Mouse (Mus musculus) embryonic facial prominence, embryonic 12.5 days (tissue): ENCODE data around the gene Fam160a1. TPM values are rescaled to one million over a fixed set of nuclear protein-coding genes. Genes with fewer than 3 reads are reported as not detected.

Experiments used
- ATAC-seq: fragments of 200-750 bp; cut with Nextera tagmentation; 2 replicates; pipeline ENCODE4 v1.8.0; 2017; ENCODE audit not compliant: insufficient number of reproducible peaks, insufficient read depth, low FRiP score, low TSS enrichment
- H3K27ac ChIP-seq: fragments of 300-500 bp; sonication (generic); 2 replicates; pipeline ENCODE4 v1.5.1; 2016; ENCODE audit warnings: mild to moderate bottlenecking
- H3K27me3 ChIP-seq: fragments of 300-500 bp; sonication (generic); 2 replicates; pipeline ENCODE4 v1.6.1; 2016; ENCODE audit warnings: mild to moderate bottlenecking, moderate library complexity
- H3K36me3 ChIP-seq: fragments of 300-500 bp; sonication (generic); 2 replicates; pipeline ENCODE4 v1.6.1; 2016; ENCODE audit warnings: mild to moderate bottlenecking
- H3K4me1 ChIP-seq: fragments of 300-500 bp; sonication (generic); 2 replicates; pipeline ENCODE4 v1.6.1; 2016
- H3K4me2 ChIP-seq: fragments of 300-500 bp; sonication (generic); replicated peaks from 2 replicates; pipeline ENCODE4 v1.6.1; 2016; ENCODE audit warnings: mild to moderate bottlenecking, moderate library complexity
- H3K4me3 ChIP-seq: fragments of 300-500 bp; sonication (generic); 2 replicates; pipeline ENCODE4 v1.5.1; 2016; ENCODE audit warnings: mild to moderate bottlenecking
- H3K9ac ChIP-seq: fragments of 300-500 bp; sonication (generic); 2 replicates; pipeline ENCODE4 v1.6.1; 2016; ENCODE audit warnings: mild to moderate bottlenecking, moderate library complexity
- H3K9me3 ChIP-seq: fragments of 300-500 bp; sonication (generic); 2 replicates; pipeline ENCODE4 v1.6.1; 2016; ENCODE audit warnings: mild to moderate bottlenecking, moderate library complexity
- WGBS: fragments of 180-500 bp; shearing (Covaris S2); methylation state at CpG from one replicate; pipeline ENCODE4 v1.1.7; 2016; 5-methylcytosine and 5-hydroxymethylcytosine counted together
- polyA plus RNA-seq: library from polyadenylated mRNA; unstranded; fragments of >200 nt; fragmentation: Nextera tagmentation; extraction: Ambion mirVana; gene quantifications from 2 replicates; pipeline ENCODE4 v1.2.1, GENCODE M21; 2016

The Fam160a1 gene
- polyA plus RNA-seq, 1 experiment from 2014 or later = 2.6 TPM

DNA sequence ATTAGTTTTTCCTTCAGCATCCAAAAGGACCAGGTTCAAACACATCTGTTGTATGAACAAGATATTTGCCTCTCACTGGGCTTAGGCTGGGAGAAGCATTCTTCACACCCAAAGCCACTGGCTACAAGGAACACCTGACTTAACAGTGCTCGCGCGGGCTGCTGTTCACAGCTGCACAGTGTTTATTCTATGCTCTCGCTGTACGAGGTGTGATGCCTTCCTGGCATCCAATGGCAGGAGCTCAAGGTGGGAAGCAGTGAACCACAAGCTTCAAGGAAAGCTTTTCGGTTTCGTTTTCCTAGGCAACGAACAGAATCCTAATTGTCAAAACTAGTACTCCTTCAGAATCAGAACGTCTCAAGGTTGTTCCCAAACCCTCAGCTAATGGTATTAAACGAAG lies 40.4 kb downstream of the Fam160a1 start:
- H3K9ac ChIP-seq = no peak overlapping the region
- no peak overlapping the region for H3K4me2 ChIP-seq
- no peaks in the 10 kb centered on the region for H3K36me3 ChIP-seq
- H3K9me3 ChIP-seq = no peaks in the 10 kb centered on the region
- H3K27me3 ChIP-seq = no peaks in the 10 kb centered on the region
- H3K4me1 ChIP-seq = peaks cover 3% of the 10 kb centered on the region; the same call in 1 of the 2 replicates
- no peak overlapping the region for H3K4me3 ChIP-seq
- 72% methylated on average over 10 of the region's 10 CpGs for WGBS
- no peak for ATAC-seq
- H3K27ac ChIP-seq = no peak overlapping the region

DNA sequence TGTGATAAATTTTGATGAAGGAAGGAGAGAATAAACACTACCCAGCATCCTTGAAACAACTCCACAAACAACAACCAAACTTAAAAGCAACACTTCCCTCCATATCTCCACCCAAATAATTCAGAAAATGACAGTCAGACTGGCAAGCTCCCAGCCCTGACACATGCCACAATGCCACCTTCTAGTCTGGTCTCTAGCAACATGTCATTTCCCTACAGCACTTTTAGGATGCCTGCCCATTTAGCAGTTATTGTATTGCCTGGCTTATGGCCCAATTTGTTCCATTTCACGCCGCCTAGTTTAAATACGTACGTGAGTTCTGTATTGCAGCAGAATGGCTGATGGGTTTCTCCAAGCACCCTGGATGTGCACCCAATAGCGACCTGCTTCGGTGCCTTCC lies 41.0 kb downstream of the Fam160a1 start:
- Histone ChIP-seq H3K36me3 (no peaks in the 10 kb centered on the region), H3K4me2 (no peak overlapping the region), H3K27me3 (no peaks in the 10 kb centered on the region), H3K9ac (no peak overlapping the region), H3K27ac (no peak overlapping the region), H3K4me3 (no peak overlapping the region), H3K4me1 (peaks cover 3% of the 10 kb centered on the region; the same call in 1 of the 2 replicates), H3K9me3 (no peaks in the 10 kb centered on the region)
- 89% methylated on average over 6 of the region's 6 CpGs for WGBS
- ATAC-seq = no peak

DNA sequence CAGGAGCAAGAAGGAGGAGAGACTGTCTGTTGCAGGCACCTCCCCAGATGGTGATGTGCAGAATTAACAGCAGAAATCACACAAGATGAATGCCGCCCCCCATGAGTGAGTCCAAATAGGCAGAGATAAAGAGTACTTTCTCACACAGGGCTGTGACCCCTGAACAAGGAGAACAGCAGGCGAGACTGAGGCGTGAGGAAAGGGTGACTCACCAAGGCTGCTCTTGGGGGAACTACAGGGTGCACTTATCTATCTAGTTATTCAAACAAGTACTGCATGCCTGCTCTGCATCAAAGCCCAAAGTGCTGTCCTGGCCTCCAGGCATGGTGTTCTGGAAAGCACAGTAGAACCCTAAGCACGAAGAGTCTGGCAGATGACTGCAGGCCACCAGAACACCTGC lies 43.2 kb downstream of the Fam160a1 start:
- H3K27ac ChIP-seq = no peak overlapping the region
- peaks cover 3% of the 10 kb centered on the region; the same call in 1 of the 2 replicates for H3K4me1 ChIP-seq
- 67% methylated on average over 4 of the region's 4 CpGs for WGBS
- H3K9me3 ChIP-seq = no peaks in the 10 kb centered on the region
- ATAC-seq = no peak
- H3K9ac ChIP-seq = no peak overlapping the region
- H3K4me3 ChIP-seq = no peak overlapping the region
- no peaks in the 10 kb centered on the region for H3K36me3 ChIP-seq
- H3K27me3 ChIP-seq = no peaks in the 10 kb centered on the region
- no peak overlapping the region for H3K4me2 ChIP-seq

DNA sequence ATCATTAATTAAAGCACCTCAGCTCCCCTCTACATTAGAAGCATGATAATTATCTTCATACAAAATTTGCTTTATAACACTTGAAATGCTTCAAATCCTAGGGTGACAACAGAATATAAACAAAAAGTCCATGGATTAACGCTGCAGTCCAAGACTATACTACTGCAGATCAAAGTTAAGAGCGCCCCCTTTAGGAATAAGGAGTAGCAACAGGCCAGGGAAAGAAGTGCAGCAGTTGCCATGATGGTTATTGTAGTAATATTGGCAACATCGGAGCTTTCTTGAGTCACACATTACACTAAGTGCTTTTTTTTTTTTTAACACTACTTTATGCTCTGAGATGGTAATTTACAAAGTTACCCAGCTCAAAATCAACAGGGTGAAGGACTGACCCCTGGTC lies 43.7 kb downstream of the Fam160a1 start:
- H3K9me3 ChIP-seq = no peaks in the 10 kb centered on the region
- H3K27me3 ChIP-seq = no peaks in the 10 kb centered on the region
- no peak overlapping the region for H3K9ac ChIP-seq
- H3K27ac ChIP-seq = no peak overlapping the region
- ATAC-seq = no peak
- H3K4me3 ChIP-seq = no peak overlapping the region
- H3K4me2 ChIP-seq = no peak overlapping the region
- WGBS = 46% methylated on average over 3 of the region's 3 CpGs
- H3K36me3 ChIP-seq = no peaks in the 10 kb centered on the region
- peaks cover 3% of the 10 kb centered on the region; the same call in 1 of the 2 replicates for H3K4me1 ChIP-seq

DNA sequence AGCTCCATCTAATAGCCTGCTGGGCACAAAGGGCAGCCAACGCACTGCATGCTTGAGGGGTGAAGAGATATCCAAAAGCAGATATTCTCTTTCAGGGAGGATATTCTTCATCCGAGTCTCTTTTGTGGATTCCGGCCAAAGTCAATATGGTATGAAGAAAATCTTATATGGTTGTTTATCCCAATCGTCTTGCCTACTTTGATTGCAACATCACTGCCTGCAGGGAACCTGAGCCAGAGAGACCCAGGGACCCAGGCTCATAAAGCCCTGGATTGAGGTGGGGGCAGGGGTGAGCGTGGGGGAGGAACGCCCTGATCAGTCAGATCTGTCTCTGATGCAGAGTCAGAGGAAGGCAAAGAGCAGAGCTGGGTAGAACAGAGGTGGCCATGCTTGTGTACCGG lies 52.2 kb downstream of the Fam160a1 start:
- Histone ChIP-seq H3K9me3 (no peaks in the 10 kb centered on the region), H3K4me2 (no peak overlapping the region), H3K27me3 (no peaks in the 10 kb centered on the region), H3K9ac (no peak overlapping the region), H3K4me3 (no peak overlapping the region), H3K27ac (no peak overlapping the region), H3K4me1 (no peaks in the 10 kb centered on the region), H3K36me3 (no peaks in the 10 kb centered on the region)
- no peak for ATAC-seq
- WGBS = 69% methylated on average over 7 of the region's 7 CpGs

DNA sequence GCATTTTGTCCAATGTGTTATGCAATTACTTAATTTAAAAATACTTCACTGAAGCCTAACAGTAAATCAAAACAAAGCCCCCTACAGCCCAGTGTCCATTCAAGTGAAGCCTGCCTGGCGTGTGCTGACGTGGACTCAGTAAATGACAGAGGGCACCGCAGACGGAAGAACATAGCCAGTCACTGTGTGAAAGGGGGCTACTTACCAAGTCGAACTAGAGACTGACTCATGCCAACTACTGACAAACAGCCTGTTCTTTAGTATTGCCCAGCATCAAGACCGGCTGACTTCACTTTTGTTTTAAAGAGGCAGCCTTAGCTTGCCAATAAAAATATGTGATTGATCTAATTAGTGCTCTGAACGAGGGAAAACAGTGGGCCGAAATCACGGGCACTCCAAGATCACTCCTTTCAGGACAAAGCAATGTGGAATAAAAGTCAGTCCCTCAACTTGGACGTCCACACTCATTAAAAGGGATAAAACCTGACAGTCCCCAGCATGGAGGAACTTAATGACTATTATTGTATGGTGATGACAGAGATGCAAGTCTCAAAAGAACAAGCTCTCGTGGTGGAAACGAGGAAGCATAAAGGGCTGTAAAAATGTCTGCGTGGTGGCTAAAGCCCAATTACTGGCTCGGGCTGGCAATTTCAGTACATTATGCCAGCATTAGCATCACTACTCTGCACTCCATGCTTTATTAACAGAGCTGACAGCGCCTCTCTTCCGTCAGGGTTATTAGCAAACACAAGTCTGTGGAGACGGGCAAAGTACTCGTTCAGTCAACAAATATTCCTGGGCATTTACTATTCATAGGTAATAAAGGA lies 52.9 kb downstream of the Fam160a1 start:
- H3K9me3 ChIP-seq = no peaks in the 10 kb centered on the region
- no peaks in the 10 kb centered on the region for H3K4me1 ChIP-seq
- no peak overlapping the region for H3K9ac ChIP-seq
- H3K4me2 ChIP-seq = no peak overlapping the region
- no peak overlapping the region for H3K27ac ChIP-seq
- WGBS = 63% methylated on average over 18 of the region's 18 CpGs
- H3K36me3 ChIP-seq = no peaks in the 10 kb centered on the region
- ATAC-seq = no peak
- H3K27me3 ChIP-seq = no peaks in the 10 kb centered on the region
- H3K4me3 ChIP-seq = no peak overlapping the region

DNA sequence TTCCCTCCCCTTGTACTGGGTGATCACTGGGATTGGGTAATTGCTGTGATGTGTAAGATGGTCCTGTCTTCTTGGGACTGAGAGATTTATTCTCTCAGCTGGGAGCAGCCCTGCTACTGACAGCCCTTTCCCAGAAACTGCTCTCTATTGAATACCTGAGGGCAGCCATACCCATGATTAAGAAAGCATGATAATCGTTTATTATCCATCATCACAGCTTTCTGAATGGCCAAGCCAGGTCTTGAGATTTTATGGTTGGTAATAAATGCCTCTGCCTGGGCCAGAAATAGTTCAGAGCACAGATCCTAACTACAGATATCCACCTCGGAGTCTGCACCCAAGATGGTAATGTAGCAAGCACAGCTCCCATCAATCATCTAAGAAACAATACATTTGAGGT lies 59.1 kb downstream of the Fam160a1 start:
- 0 out of 2 replicates have a peak, but pooled peaks cover 6% of the 10 kb centered on the region for H3K4me1 ChIP-seq
- H3K9me3 ChIP-seq = no peaks in the 10 kb centered on the region
- no peak overlapping the region for H3K4me3 ChIP-seq
- H3K27me3 ChIP-seq = no peaks in the 10 kb centered on the region
- H3K9ac ChIP-seq = no peak overlapping the region
- ATAC-seq = no peak
- WGBS = 65% methylated on average over 2 of the region's 2 CpGs
- no peak overlapping the region for H3K27ac ChIP-seq
- H3K4me2 ChIP-seq = no peak overlapping the region
- no peaks in the 10 kb centered on the region for H3K36me3 ChIP-seq

DNA sequence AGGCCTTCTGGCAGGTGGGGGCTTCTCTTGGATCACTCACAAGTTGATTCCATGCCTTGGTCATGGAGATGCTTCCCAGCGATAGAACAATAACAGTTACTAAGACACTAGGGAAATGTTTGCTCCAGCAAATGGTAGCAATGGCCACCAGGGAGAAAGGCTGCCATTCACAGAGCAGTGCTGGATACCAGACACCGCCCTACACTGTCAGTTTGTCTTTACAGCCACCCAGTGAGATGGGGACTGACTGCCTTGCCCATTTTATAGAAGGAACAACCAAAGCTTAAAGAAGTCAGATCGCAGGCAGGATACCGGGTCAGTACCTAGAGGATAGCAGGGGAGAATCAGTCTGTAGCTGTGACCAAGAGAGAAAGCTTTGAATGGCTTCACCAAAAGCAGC lies 59.7 kb downstream of the Fam160a1 start:
- H3K9me3 ChIP-seq = no peaks in the 10 kb centered on the region
- H3K36me3 ChIP-seq = no peaks in the 10 kb centered on the region
- no peak for ATAC-seq
- no peak overlapping the region for H3K4me2 ChIP-seq
- H3K9ac ChIP-seq = no peak overlapping the region
- H3K27ac ChIP-seq = no peak overlapping the region
- 0 out of 2 replicates have a peak, but pooled peaks cover 6% of the 10 kb centered on the region for H3K4me1 ChIP-seq
- H3K27me3 ChIP-seq = no peaks in the 10 kb centered on the region
- H3K4me3 ChIP-seq = no peak overlapping the region
- WGBS = 89% methylated on average over 4 of the region's 4 CpGs

DNA sequence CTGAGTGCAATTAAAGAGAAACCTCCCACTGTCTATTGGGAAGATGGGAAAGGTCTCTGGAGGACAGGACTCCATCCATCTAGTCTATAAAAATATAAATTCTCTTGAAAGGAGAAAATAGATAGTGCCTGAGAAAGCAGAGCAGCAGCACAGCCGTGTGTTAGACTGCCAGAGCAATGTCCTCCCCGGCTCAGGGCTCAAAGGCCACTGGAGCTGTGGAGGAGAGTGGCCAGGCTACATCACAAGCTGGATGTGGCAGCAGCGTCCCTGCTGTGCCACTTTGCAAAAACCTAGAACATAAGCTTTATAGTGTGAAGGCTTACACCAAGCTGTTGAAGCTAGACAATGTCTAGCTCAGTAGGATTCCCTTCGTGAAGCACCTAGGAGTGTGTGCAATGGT lies 67.7 kb downstream of the Fam160a1 start:
- H3K4me3 ChIP-seq = no peak overlapping the region
- H3K27me3 ChIP-seq = no peaks in the 10 kb centered on the region
- H3K9ac ChIP-seq = no peak overlapping the region
- H3K9me3 ChIP-seq = no peaks in the 10 kb centered on the region
- no peaks in the 10 kb centered on the region for H3K36me3 ChIP-seq
- no peak overlapping the region for H3K27ac ChIP-seq
- peaks cover 5% of the 10 kb centered on the region; the same call in 1 of the 2 replicates for H3K4me1 ChIP-seq
- H3K4me2 ChIP-seq = no peak overlapping the region
- WGBS = 63% methylated on average over 4 of the region's 4 CpGs
- no peak for ATAC-seq

DNA sequence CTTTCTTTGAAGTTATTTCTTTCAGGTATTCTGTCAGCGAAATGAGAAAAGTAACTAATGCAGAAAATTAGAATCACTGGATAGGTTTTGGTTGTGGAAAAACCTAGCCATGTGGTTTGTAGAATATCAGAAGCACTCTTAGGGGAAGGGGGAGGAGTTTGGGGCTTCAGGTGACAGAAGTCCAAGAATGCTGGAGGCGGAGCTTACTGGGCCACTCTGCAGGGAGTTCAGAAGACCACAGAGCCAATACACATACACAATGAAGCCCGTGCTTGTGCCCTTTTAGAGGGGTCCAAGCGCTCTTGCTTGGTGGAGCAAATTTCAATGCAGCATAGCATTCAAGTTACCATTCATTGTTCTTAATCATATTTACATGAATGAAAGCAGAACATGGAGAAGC lies 68.2 kb downstream of the Fam160a1 start:
- H3K36me3 ChIP-seq = no peaks in the 10 kb centered on the region
- H3K27ac ChIP-seq = no peak overlapping the region
- no peaks in the 10 kb centered on the region for H3K27me3 ChIP-seq
- ATAC-seq = no peak
- whole genome bisulfite sequencing = 29% methylated on average over 4 of the region's 4 CpGs
- no peak overlapping the region for H3K4me3 ChIP-seq
- no peaks in the 10 kb centered on the region for H3K9me3 ChIP-seq
- peaks cover 5% of the 10 kb centered on the region; the same call in 1 of the 2 replicates for H3K4me1 ChIP-seq
- no peak overlapping the region for H3K9ac ChIP-seq
- H3K4me2 ChIP-seq = no peak overlapping the region

DNA sequence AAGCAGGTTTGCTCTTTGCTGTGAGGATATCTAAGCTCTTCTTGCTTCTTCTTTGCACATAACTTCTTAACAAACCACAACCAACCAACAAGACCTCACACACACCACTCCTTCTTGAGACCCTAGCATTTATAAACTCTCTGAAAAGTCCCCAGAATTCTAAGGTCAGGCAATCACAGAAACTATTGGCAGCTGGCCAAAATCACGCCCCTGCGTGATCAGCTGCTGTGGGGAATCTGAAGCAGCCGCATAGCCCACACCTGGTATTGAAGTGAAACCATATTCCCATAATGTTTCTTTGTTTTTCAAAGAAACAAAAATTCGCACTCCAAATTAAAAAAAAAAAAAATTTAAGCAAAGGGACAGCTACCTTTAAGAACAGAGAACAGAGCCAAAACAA lies 71.0 kb downstream of the Fam160a1 start:
- Histone ChIP-seq H3K9ac (no peak overlapping the region), H3K4me3 (no peak overlapping the region), H3K27ac (no peak overlapping the region), H3K27me3 (no peaks in the 10 kb centered on the region), H3K4me2 (no peak overlapping the region), H3K9me3 (no peaks in the 10 kb centered on the region), H3K4me1 (peaks cover 5% of the 10 kb centered on the region; the same call in 1 of the 2 replicates), H3K36me3 (no peaks in the 10 kb centered on the region)
- no peak for ATAC-seq
- WGBS = 27% methylated on average over 4 of the region's 4 CpGs

DNA sequence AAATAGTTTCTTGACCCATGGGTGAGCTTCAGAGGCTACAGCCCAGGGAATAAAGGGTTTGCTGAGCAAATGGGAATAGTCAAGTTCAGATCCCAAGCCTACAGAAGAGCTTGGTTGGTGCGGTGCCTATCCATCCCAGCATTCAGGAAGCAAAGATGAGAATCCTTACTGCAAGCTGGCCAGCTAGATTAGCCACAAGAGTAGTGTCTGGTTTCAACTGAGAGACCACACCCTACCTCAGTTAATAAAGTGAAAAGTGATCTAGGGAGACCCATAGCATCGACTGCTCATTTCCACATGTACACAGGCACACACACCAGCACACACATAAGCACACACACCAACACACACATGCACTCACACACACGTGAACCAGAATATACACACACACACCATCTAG lies 75.3 kb downstream of the Fam160a1 start:
- Histone ChIP-seq H3K27ac (no peak overlapping the region), H3K4me2 (no peak overlapping the region), H3K4me3 (no peak overlapping the region), H3K4me1 (peaks cover 5% of the 10 kb centered on the region; the same call in 1 of the 2 replicates), H3K9me3 (no peaks in the 10 kb centered on the region), H3K27me3 (no peaks in the 10 kb centered on the region), H3K9ac (no peak overlapping the region), H3K36me3 (no peaks in the 10 kb centered on the region)
- 76% methylated on average over 3 of the region's 3 CpGs for WGBS
- no peak for ATAC-seq
